Mouse (Mus musculus) forebrain, postnatal 0 days (tissue): ENCODE data around the gene Taf13. TPM values are rescaled to one million over a fixed set of nuclear protein-coding genes. Genes with fewer than 3 reads are reported as not detected.
"Not testable (repeated sequence)": the region's sequence is repeated elsewhere in the genome, so short reads cannot be mapped to it uniquely, and the experiment has no call there.

ENCODE experiments used
- ATAC-seq: fragments of 200-750 bp; cut with Nextera tagmentation; 2 replicates; pipeline ENCODE4 v1.8.0; 2017; ENCODE audit warnings: mild to moderate bottlenecking, moderate library complexity
- DNase-seq: peaks from one replicate; pipeline ENCODE4 v3.0.0-alpha.2; 2015
- H3K27ac ChIP-seq: fragments of 300-500 bp; sonication (generic); 2 replicates; pipeline ENCODE4 v1.5.1; 2014; ENCODE audit warnings: low read depth, mild to moderate bottlenecking, antibody characterized with exemption, low read length, moderate library complexity, mixed read lengths
- H3K27me3 ChIP-seq: fragments of 300-500 bp; sonication (generic); 2 replicates; pipeline ENCODE4 v1.6.1; 2014; ENCODE audit warnings: mild to moderate bottlenecking, low read length, mixed read lengths; ENCODE audit not compliant: insufficient read depth
- H3K36me3 ChIP-seq: fragments of 300-500 bp; sonication (generic); 2 replicates; pipeline ENCODE4 v1.6.1; 2014; ENCODE audit warnings: mild to moderate bottlenecking, moderate library complexity; ENCODE audit not compliant: insufficient read depth
- H3K4me1 ChIP-seq: fragments of 300-500 bp; sonication (generic); 2 replicates; pipeline ENCODE4 v1.6.1; 2014; ENCODE audit warnings: antibody characterized with exemption; ENCODE audit not compliant: insufficient read depth
- H3K4me2 ChIP-seq: fragments of 300-500 bp; sonication (generic); 2 replicates; pipeline ENCODE4 v1.6.1; 2014; ENCODE audit warnings: low read depth, mild to moderate bottlenecking, moderate library complexity
- H3K4me3 ChIP-seq: fragments of 300-500 bp; sonication (generic); 2 replicates; pipeline ENCODE4 v1.5.1; 2014; ENCODE audit warnings: low read depth, low read length, mixed read lengths
- H3K9ac ChIP-seq: fragments of 300-500 bp; sonication (generic); 2 replicates; pipeline ENCODE4 v1.6.1; 2014; ENCODE audit warnings: mild to moderate bottlenecking
- H3K9me3 ChIP-seq: fragments of 300-500 bp; sonication (generic); 2 replicates; pipeline ENCODE4 v1.6.1; 2016; ENCODE audit warnings: low read length
- CTCF ChIP-seq: sonication (generic); IDR thresholded peaks from 2 replicates; pipeline ENCODE4 v1.5.1; 2016; ENCODE audit warnings: antibody characterized with exemption, control low read depth, low read depth
- WGBS: fragments of 180-500 bp; shearing (Covaris S2); extraction: QIAGEN DNeasy Blood & Tissue Kit; methylation state at CpG from one replicate; pipeline ENCODE4 v1.1.7; 2014; 5-methylcytosine and 5-hydroxymethylcytosine counted together
- polyA plus RNA-seq: library from polyadenylated mRNA; unstranded; fragments of >200 nt; fragmentation: Nextera tagmentation; extraction: Ambion mirVana; gene quantifications from 2 replicates; pipeline ENCODE4 v1.2.1, GENCODE M21; 2015
- total RNA-seq: library from RNA; depleted of rRNA; stranded (reverse); fragments of >200 nt; gene quantifications from 2 replicates; pipeline ENCODE4 v1.2.3, GENCODE M21; 2014

Gene Taf13
- total and polyA plus RNA-seq, 2 experiments from 2014 or later: 13.8 to 46.4 TPM

GRCm38 (mm10) chr3:108562133-108562730, 9.3 kb upstream of the Taf13 start, which contains the start of gene Tmem167b:
TSS of gene Tmem167b (minus strand) at chr3:108562466.
- no peak for TF ChIP-seq CTCF
- H3K9ac ChIP-seq: peak within 1 kb of the TSS; percentile 85
- H3K4me1 ChIP-seq: no peaks in the 10 kb centered on the region
- H3K4me2 ChIP-seq: peak within 1 kb of the TSS; percentile 77
- peak within 1 kb of the TSS; percentile 77 for H3K27ac ChIP-seq
- H3K36me3 ChIP-seq: peaks cover 26% of the 10 kb centered on the region
- peak; percentile 97 for ATAC-seq
- peak; percentile 99 for DNase-seq
- peak within 1 kb of the TSS; percentile 83 for H3K4me3 ChIP-seq
- no peaks in the 10 kb centered on the region for H3K27me3 ChIP-seq
- H3K9me3 ChIP-seq: no peaks in the 10 kb centered on the region
- under 1% methylated on average over 45 of the region's 45 CpGs for WGBS

GRCm38 (mm10) chr3:108562777-108563271, 8.7 kb upstream of the Taf13 start:
- WGBS: 4% methylated on average over 15 of the region's 15 CpGs
- peak overlapping the region; percentile 77 for H3K27ac ChIP-seq
- peak; percentile 69 for ATAC-seq
- peaks cover 22% of the 10 kb centered on the region for H3K36me3 ChIP-seq
- no peaks in the 10 kb centered on the region for H3K27me3 ChIP-seq
- peak overlapping the region; percentile 83 for H3K4me3 ChIP-seq
- no peaks in the 10 kb centered on the region for H3K4me1 ChIP-seq
- TF ChIP-seq CTCF: peak; percentile 66
- H3K9ac ChIP-seq: peak overlapping the region; percentile 33; the same call in 1 of the 2 replicates
- DNase-seq: no peak
- no peaks in the 10 kb centered on the region for H3K9me3 ChIP-seq
- peak overlapping the region; percentile 77 for H3K4me2 ChIP-seq

GRCm38 (mm10) chr3:108563309-108563708, 8.2 kb upstream of the Taf13 start:
- Histone ChIP-seq H3K4me1 (no peaks in the 10 kb centered on the region), H3K36me3 (peaks cover 19% of the 10 kb centered on the region), H3K4me3 (peak overlapping the region; percentile 83), H3K9me3 (no peaks in the 10 kb centered on the region), H3K4me2 (peak overlapping the region; percentile 77), H3K27me3 (no peaks in the 10 kb centered on the region), H3K9ac (peak overlapping the region; percentile 33; the same call in 1 of the 2 replicates), H3K27ac (peak overlapping the region; percentile 77)
- ATAC-seq (peak; percentile 32; the same call in 1 of the 2 replicates), DNase-seq (peak; percentile 87)
- TF ChIP-seq CTCF: peak; percentile 82
- WGBS: 13% methylated on average over 4 of the region's 4 CpGs

GRCm38 (mm10) chr3:108567990-108568877, 3.3 kb upstream of the Taf13 start:
- H3K4me3 ChIP-seq: no peak overlapping the region
- peak overlapping the region; percentile 41; the same call in 1 of the 2 replicates for H3K27ac ChIP-seq
- 8% methylated on average over 15 of the region's 15 CpGs for WGBS
- no peak overlapping the region for H3K4me2 ChIP-seq
- H3K27me3 ChIP-seq: no peaks in the 10 kb centered on the region
- TF ChIP-seq CTCF: no peak
- no peaks in the 10 kb centered on the region for H3K9me3 ChIP-seq
- ATAC-seq (no peak; the same call in 1 of the 2 replicates), DNase-seq (peak; percentile 44)
- no peaks in the 10 kb centered on the region for H3K36me3 ChIP-seq
- no peak overlapping the region for H3K9ac ChIP-seq
- H3K4me1 ChIP-seq: peaks cover 8% of the 10 kb centered on the region; the same call in 1 of the 2 replicates

GRCm38 (mm10) chr3:108569636-108570035, 1.9 kb upstream of the Taf13 start:
- not testable (repeated sequence) for H3K4me3 ChIP-seq, H3K27ac ChIP-seq, H3K36me3 ChIP-seq, H3K9ac ChIP-seq, H3K4me2 ChIP-seq, DNase-seq, H3K27me3 ChIP-seq, H3K9me3 ChIP-seq, H3K4me1 ChIP-seq, ATAC-seq
- WGBS: 67% methylated on average over 2 of the region's 3 CpGs

- 89% methylated on average over 14 of the region's 14 CpGs for WGBS
- Histone ChIP-seq H3K36me3 (no peaks in the 10 kb centered on the region), H3K27ac (no peak overlapping the region), H3K4me2 (0 out of 2 replicates have a peak overlapping the region, but pooled peaks have one; percentile 78), H3K4me1 (peaks cover 8% of the 10 kb centered on the region; the same call in 1 of the 2 replicates), H3K27me3 (no peaks in the 10 kb centered on the region), H3K9ac (no peak overlapping the region), H3K4me3 (no peak overlapping the region), H3K9me3 (no peaks in the 10 kb centered on the region)
- no peak for TF ChIP-seq CTCF
- ATAC-seq: no peak
- no peak for DNase-seq
These were observed 685 bp upstream of the Taf13 start for GRCm38 (mm10) chr3:108570813-108571212.
